Mouse (Mus musculus): ENCODE measurements around the gene Catip.
A peak's percentile ranks its signal among the peaks of the same experiment; 100 is the strongest.
"Not testable (repeated sequence)": the region's sequence is repeated elsewhere in the genome, so short reads cannot be mapped to it uniquely, and the experiment has no call there.

The Catip gene

DNA sequence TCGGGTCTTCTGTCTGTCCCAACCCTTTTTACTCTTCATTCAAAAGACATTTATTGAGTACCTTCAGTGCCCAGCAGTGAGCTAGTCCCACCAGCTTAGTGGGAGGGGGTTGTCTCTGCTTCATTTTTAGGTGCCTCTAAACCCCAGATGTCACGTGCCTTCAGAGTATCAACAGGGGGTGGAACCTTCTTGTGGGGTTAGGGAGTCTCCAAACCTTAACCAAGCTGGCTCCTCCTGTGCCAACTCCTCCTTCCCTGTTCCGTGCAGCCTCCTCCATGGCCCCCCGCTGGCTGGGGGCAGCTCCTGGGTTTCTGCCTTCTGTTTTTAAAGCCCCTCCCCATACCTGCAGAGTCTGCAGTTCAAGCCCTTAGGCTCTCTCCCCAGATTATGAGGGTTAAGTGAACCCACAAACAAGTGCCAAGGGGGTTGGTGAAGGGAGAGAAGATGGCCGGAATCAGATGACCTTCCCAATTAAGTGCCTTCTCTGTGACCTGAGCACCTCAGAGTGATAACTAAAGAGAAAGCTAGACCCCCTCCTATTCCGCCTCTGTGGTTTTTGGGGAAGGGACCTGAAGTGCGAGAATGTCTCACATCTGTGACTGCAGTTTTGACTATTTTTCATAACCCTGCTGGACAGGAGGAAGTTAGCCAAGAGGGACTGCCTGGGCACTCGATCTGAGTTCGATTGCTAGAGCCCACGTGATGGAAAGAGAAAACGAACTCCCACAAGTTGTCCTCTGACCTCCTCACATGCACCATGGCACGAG lies 34.7 kb downstream of the Catip start:
- DNase-seq (ENCODE audit: extremely low read depth, insufficient read length, low spot score) = not testable (repeated sequence)

DNA sequence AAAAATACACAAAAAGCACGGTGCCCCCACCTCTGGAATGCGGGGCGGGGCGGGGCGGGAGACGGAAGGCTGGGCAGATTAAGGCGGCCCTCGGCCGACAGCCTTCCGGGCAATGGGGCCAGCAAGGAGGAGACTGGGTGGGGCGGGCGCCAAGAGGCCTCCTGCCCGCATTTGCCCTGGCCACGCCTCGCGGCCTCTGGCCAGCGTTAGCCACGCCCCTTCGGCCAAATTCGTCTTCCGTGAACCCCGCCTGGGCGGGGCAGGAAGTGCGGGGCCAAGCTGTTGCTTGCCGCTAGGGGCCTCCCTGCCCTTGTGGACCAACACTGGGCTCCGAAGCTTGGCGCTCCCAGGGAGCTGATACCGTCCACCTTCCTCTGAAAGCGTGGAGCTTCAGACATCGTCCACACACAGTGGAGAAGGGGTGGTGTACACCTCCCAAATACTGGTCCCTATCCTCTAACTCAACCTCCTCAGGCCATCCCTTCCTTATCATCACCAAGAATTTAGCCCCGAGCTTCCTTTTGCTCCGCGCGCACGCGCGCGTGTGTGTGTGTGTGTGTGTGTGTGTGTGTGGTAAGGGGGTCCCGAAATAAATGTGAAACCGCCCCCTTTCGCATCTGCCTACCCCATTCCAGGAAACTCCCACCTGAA lies 35.5 kb downstream of the Catip start:
- peak; percentile 99 for DNase-seq (ENCODE audit: extremely low read depth, insufficient read length, low spot score)

DNA sequence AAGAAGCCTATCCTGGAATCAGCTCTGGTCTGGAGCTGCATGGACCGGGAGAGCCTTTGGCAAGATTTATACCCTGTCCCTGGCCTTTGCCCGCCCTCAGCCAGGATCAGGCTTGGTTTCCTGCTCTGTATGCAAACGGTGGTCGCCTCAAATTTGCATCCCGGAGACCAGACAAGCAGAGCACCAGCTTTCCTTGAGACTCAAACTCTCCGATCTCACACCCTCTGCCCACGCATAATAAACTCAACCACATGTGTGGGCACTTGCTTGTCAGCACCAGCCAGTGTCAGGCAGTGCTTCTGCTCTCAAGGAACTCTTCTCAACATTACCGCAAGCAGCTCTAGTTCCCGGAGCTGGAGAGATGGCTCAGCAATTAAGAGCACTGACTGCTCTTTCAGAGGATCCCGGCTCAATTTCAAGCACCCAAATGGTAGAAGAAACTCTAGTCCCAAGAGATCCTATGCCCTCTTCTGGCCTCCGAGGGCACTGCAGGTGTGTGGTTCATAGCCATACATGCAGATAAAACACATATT lies 36.1 kb downstream of the Catip start:
- DNase-seq (ENCODE audit: extremely low read depth, insufficient read length, low spot score) = peak; percentile 43

DNA sequence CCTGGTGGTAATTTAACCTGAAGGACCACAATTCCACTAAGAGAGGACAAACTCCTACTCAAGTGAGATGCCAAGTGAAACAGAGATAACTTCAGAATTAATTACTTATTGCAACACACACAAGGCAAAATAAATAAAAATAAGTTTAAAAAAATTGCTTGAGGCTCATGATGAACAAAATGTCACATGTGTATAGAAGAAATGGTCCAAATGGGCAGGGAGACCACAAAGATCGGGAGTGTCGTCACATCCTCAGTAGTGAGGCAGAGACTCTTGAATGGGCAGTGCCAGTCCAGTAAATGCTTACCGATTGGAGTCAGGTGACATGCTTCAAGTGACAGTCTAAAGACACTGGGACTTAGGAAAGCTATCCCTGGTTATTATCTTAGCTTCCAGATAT lies 38.6 kb downstream of the Catip start:
- DNase-seq (ENCODE audit: extremely low read depth, insufficient read length, low spot score) = no peak

DNA sequence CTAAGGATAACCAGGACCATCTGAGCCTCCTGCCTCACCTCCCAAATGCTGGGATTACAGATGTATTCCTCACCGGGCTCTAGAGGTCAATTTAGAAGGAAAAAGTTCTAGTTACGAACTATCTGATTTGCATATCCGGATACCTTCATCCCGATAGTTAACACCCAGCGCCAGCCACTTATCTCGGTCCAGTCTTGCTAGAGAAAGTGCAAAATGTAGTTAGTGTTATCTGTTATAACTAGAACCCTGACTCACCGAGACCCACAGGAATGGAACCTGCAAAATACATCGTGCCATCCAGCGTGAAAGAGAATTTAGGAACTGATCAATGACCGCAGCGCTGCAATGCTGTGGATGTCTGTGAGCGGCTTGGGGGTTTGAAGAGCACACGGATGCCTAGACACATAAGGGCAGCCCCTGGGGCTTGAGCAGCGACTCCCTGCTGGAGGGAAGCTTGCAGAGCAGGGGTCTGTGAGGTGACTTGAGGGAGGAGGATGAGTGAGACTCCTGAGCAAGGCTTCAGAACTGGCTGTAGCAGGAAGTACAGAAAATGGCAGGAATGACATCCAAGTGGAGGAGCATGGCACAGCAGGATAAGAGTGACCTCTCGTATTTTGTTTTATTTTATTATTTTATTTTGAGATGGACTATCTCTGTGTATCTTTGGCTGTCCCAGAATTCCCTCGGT lies 39.3 kb downstream of the Catip start:
- no peak for DNase-seq (ENCODE audit: extremely low read depth, insufficient read length, low spot score)

DNA sequence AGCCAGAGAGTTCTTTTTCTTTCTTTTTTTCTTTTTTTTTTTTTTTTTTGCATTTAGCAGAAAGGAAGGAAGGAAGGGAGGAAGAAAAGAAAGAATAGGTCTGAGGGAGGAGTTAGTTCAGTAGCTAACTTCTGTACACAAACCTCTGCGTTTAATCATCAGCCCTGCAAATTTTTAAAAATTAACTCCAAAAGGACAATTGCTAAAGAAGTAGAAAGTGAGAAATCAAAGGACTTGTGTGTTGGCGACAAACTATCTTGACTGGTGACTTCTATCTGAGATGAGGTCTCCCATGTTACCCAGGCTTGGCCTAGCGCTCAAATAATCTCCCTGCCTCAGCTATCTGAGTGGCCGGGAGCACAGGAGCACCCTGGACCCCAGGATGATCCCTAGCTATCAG lies 42.3 kb downstream of the Catip start:
- no peak for DNase-seq (ENCODE audit: extremely low read depth, insufficient read length, low spot score)

DNA sequence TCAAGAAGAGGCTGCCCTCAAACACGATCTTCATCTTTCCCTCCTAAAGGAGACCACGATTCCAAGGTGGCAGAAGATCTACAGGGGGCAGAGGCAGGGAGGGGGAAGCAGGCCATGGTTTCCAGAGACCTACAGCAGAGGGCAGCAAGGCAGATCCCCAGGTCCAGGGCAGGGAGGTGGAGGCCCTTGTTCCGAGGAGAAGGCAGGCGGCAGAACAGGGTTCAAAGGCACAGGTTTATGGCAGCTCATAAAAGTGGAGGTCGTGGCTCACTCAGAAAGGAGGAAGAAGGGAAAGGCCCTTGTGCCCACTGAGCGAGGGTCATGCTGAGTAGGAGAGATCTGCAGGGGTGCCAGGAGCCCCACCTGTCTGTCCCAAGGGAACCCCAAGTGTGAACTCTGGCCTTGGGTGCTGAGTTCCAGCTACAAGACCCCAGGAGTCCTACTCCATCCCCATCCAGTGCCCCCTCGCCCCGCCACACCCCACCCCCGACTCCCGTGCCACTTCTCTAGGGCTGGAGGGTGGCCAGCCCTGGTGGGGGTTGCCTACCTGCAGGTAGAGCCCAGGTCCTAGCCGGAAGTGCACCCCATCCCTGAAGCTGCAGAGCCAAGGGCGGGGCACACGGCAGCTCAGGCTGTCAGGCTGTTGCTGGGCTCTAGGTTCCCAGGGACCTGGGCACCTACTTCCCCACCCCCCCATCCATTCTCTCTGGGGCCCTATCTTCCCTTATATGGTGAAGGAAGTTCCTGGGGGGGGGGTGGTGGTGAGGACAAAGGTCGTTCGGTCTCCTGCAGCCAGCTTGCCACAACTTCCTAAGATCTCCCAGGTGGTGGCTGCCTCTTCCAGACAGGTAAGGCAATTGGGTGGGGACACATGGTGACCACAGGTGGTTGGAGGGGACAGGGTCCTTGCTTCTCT lies 46.9 kb downstream of the Catip start, which contains the start of gene Vil1:
Gene Vil1, plus strand, starts transcription at position 788 of the 916 bp plus-strand sequence.
- DNase-seq (ENCODE audit: extremely low read depth, insufficient read length, low spot score) = no peak

DNA sequence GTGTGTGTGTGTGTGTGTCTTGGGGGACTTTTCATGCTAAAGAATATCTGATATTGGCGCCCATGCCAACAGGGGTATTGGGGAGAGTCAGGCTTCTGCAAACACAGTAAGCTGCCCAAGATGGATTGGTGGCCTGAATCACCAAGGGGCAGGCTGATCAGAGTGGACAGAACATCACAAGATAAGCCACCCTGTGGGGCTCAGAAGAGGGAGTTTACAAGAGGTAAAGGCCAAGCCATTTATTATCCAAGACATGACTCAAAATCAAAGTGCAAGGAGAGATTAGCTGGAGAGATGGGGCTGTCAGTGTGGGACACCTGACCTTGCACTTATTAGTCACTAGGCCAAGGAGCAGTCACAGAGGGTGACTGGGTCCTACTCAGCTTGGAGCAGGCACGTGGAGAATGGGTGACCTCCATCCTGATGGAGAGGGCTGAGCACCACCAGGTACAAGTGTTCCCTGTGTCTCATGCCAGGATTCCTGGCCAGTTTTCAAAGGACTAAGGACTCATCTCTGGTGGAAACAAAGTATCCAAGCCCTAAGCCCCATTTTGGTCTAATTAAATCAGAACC lies 49.9 kb downstream of the Catip start:
- DNase-seq (ENCODE audit: extremely low read depth, insufficient read length, low spot score) = no peak

DNA sequence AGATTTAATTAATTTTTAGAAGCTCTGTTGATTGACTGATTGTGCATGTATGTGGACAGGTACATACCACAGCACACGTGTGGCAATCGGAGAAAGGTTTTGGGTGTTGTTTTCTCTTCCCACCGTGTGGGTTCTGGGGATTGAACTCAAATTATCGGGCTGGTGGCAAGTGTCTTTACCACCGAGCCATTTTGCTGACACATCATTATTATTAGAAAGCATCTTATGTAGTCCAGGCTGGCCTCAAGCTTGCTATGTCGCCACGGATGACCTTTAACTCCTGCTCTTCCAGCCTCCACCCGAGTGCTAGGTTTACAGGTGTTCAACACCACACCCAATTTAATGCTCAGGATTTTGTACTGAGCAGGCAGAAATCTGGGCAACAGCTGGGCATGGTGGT lies 50.8 kb downstream of the Catip start:
- no peak for DNase-seq (ENCODE audit: extremely low read depth, insufficient read length, low spot score)

DNA sequence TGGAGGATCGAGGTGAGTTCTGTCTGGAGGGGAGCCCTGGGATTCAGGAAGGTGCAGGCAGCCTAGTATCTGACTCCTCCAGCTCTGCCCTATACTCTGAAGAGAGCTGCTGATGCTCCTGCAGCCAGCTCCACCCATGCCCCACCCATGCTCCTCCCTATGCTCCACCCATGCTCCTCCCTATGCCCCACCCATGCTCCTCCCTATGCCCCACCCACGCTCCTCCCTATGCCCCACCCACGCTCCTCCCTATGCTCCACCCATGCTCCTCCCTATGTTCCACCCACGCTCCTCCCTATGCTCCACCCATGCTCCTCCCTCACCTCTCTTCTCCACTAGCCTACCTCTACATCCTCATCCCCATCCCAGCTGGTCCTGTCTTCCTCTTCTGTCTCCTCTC lies 53.2 kb downstream of the Catip start:
- peak; percentile 58 for DNase-seq (ENCODE audit: extremely low read depth, insufficient read length, low spot score)

Data from 3134 (cell line).